Mouse (Mus musculus) layer of hippocampus, postnatal 25 days (tissue): ENCODE measurements around the gene Ehbp1. TPM values are rescaled to one million over a fixed set of nuclear protein-coding genes. Genes with fewer than 3 reads are reported as not detected.

Experiments
- DNase-seq, 2 experiments: peaks; one replicate each; pipeline ENCODE4 v3.0.0; 2022; ENCODE audit warnings: mixed read lengths in 2 of 2, low spot score in 1 of 2; ENCODE audit errors: extremely low spot score in 1 of 2
- total RNA-seq, 2 experiments: library from RNA; stranded (reverse); gene quantifications; 2 replicates each; pipeline ENCODE4 v1.2.3; 2021

Ehbp1 gene
- total RNA-seq, 2 experiments from 2014 or later, result 42.3 to 47.4 TPM

DNA sequence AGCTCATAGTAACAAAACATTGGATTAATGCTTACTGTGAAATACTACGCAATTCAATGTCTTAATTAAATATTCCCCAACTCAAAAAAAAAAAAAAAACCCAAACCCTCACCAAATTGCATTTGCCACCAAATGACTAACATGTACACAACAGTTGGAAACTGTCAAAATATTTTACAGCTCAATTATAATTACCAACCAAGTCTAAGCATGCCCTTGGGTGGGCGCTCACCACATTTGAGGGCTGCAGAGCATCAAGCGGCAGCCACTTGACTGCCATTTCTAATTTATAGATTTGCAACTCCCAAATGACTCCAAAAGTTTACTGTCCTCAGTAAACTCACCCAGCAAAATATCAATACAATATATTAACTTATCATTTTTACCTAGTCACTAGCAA, 229.9 kb downstream of the Ehbp1 start:
- no peak for DNase-seq

DNA sequence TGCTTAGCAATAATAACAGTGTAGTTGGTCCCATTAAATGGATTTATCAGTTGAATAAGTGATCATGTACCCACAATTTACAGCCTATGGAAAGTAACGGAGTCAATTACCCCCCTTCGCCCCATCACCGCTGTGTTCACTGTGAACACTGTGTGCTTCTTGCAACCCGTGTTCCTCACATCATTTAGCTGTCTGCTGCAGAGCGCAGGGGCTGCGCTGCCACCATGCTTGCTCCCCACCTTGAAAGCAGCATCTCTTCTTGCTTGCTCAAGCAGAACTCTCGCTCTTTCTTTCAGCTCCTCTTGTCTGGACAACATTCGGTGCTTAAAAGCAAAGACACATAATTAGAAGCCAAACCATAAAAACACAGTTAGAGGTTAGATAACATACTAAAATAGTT, 252.7 kb downstream of the Ehbp1 start:
- no peak for DNase-seq

DNA sequence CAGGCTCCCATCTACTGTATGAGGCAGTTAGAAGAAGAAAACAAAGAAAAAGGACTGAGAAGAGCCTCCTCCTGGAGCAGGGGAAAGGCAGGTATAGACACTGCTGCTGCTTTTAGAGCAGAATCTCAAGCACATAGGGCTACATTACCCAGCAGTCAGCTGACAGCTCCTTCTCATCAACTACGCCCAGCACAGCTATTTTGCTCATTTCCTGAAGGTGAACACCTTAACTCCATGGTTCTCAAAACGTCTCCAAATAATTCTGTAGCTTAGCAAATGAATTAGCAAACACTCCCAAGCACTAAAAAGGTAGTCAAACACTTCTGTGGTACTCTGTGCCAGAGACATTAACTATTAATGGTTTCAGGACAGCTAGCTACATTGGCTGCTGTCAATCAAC, 278.7 kb downstream of the Ehbp1 start:
- no peak for DNase-seq

DNA sequence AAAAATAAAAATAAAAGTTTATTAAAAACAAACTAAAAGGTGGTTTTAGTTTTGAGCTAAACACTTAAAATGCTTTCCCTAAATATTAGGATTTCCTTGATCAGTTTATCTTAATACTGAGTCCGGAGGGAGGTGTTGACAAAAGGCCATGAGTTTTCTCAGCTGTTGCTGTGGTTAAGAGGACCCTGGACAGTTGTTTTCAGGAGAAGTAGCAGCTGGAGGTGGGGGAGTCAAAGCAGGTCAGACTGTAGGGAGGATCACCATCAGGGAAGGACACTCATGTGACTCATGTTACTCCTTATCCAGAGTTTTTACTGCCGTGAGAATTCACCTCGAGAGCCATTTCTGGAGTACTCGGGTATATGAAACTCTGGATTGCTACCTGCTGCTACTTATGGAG, 280.4 kb downstream of the Ehbp1 start:
- DNase-seq, result no peak

DNA sequence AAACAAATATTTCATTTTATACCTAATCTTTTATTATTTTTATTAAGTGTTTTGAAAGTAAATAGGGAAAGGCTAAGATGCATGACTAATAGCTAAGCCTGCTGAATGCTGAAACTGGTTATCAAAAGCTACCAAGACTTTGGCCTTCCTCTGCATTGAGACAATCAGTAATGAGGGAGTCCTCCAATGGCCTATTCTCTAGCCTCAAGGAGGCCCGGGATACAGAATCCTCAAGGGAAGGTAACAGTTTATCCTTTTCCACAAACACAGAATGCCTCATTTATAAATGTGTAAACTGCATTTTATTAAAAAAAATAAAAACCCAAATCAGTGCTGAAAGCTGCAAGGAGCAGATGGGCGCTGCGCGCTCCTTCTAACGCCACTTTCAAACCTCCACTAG, 284.6 kb downstream of the Ehbp1 start:
- no peak for DNase-seq

DNA sequence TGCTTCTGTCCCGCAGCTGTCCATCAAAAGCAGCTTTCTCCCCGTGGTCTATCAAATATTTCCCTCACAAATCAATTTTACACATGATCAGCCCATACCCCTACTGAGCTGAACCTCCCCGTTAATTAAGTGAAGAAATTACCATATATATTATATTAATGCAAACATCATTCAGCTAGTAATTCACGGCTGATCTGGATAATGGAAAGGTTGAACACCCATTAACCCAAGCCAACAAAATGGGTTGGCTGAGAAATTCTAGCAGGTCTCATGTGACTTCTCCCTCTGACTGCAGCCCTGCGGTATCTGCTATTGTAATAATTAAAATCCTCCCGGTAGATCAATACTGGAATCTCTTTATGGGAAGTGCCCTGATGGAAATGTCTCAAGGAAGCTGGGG, 286.2 kb downstream of the Ehbp1 start:
- no peak for DNase-seq

DNA sequence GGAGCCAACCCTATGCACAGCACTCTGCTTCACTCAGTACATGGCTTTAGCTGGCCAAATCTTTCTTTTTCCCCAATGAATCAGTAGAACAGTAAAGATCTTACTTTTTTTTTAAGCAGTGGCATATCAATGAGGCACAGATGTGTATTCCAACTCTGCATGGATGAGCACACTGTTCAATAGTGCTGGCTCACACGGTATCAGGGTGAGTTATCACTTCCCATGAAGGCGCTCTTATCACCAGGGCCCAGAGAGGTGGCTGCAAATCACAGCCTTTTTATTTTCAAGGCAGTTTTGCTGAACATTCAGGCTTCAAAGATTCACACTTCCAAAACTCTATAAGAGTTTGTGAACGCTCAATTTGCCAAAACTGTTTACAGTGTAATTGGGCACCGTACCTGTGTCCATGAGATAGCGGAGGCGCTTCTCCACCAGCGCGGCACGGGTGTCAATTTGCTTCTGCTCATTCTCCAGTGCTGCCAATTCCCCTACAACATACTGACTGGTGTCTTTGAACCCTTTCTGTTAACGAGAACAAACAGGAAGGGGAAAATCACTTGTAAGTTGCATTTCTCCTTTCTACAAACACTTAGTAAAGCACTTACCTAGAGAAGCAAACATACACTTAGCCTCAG, 288.9 kb downstream of the Ehbp1 start:
- DNase-seq, result no peak

DNA sequence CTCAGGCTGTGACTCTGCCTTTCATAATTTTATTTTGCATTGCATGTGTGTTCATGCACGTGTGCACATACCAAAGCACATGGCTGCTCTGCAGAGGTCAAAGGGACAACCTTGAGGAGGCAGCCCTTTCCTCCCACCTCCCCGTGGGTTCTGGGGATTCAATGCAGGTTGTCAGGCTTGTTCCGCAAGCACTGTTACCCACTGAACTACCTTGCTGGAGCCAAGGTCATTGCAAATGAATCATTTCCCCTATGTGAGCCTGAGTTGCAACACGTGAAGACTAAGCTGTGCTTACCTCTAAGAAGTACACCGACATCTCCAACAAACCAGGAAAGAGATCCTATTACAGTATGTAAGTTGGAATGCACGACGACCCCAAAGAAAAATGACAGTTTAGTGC, 291.2 kb downstream of the Ehbp1 start:
- DNase-seq, result no peak

DNA sequence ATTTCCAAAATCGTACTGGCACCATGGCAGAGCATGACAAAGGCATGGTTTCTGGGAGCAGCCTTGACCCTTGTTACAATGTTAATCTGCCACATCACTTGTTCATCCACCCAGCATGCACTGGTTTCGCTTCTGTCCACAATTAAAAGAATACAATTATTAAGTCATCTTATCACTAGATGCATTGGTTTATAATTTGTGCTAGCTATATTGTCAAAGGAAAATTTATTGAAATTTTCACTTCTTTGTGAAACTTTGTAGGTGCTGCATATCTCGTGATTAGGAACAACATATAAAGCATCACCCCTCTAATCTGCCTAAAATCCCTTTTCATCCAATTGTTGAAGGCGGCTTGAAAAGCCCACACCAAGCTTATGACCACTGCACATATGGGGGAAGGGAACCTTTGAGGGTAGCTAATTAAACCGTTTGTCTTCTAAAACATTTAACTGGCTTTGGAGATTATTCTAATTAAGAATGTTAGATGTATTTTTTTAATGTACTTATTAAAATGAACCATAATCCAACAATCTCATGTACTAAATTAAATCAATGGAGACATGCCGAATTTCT, 302.2 kb downstream of the Ehbp1 start:
- no peak for DNase-seq

DNA sequence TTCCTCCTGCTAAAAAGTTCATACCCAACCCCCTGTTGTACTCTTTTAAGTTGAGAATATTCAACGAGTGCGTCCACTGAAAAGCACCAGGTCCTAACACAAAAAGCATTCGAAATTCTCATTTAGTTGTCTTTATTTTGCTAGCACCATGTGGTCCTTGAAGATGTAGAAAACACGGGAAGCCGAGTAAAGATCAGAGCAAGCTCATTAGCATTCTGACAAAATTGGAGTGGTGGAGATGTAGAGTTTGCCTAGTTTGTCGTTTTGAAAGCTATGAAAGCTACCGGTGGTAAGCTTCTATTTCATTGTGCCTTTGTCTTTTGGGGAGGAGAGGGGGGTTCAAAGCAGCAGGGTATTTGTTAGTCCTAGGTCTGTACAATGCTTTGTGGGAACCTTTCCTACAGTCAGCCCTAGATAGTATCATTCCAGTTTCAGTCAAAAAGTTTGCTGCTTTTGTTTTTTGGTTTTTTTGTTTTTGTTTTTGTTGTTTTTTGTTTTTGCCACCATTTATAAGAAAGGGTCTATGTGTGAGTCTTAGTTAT, 307.5 kb downstream of the Ehbp1 start:
- DNase-seq, result no peak

DNA sequence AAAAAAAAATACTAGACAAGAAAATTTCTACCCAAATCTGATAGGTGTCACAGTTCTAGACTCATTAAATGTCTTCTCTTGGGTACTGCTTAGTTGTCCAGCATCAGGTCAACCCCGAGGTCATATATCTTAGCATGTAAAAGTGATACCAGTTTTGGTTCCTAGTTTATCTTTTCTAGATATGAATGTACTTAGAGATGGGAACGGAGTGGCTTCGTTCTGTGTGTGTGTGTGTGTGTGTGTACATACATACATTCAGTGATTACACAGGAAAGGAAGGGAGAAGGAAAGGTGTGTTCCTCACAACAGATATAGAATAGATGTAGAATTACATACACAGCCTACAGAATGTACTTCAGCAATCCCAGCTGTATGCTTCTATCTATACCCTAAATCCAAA, 308.5 kb downstream of the Ehbp1 start:
- no peak for DNase-seq

DNA sequence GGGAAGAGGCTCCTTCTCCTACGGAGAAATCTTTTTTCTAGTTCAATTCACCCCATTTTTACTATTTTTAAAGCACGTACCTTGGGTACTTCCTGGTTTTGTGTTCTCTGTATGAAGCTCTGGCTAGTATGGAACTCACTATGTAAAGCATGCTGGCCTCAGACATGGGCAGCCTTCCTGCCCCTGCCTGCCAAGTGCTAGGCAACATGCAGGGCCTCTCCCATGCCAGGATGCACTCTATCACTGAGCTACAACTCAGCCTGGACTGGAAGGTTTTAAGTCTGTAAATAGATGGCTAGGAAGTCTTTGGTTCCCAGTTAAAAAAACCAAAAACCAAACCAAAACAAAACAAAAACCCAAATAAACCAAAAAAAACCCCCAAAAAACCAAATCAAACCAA, 321.5 kb downstream of the Ehbp1 start:
- no peak for DNase-seq

DNA sequence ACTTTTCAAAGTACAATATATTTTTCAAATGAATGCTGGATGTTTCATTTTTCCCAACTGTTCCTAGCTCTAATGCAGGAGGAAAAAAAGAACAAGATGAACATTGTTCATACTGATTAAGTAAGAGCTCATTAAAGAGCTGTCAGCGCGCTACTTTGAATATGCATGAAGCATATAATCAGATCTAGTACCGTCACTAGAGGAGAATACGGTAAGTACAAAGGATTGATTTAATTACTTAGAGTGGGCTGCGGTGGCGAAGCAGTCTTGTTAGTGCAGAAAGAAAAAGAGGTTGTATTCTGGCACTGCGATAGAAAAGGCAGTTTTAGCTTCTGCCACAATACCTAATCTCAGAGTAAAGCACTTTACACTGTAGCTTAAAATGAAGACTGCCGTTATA, 324.6 kb downstream of the Ehbp1 start:
- no peak for DNase-seq

DNA sequence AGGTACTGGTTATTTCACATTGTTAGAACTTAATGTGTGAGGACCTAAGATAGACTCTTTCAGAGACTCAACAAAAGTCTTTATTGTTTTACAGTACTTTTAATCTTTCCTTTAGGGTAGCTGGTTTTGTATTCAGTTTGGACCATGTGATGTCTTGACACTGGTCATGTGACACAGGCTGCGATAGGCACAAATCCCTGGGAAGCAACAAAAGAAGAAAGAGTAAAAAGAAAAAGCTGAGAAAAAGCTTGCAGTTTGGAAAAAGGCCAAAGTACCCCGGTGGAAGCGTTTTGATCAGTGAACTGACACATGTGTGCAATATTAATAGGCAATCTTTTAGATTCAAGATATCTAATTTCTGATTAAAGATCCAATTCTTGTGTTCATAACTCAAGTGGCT, 325.8 kb downstream of the Ehbp1 start:
- DNase-seq, result no peak

DNA sequence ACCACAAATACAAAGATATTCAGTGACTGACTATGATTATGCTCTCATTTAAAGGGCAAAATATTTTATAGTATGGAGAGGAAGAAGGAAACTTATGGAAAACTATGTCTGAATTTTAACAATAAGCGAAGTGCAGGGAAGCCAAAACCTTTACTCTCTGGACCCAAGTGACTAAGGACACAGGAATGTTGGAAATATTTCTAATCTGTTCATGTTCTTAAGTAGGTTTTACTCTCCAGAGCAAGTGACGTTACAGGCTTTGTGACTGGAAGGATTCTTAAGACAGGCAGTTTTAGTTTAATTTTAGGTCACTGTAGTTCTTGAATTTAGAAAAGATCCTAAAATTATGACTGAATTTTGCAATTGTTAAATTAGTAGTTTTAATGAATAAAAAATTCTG, 333.3 kb downstream of the Ehbp1 start:
- DNase-seq, result no peak

DNA sequence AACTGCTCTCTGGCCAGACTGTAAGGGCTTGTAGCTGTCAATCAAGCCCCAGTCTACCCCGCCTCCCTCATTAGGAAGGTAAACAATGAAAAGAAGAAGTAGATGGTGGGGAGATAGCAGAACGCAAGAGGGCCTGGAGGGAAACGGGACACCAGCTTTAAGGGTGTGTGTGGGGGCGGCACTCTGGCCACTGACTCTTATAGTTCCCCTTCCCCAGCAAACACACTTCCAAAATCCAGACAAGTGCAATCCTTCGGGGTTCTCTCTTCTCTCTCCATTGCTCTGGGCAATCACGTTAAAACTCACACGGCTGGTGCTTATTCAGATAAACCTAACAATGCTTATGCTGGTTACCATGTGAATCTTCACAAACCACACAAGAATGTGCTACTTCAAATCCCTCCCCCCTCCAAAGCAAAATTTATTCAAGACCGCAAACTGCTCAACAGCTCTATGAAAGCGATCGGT, 333.9 kb downstream of the Ehbp1 start:
- no peak for DNase-seq

DNA sequence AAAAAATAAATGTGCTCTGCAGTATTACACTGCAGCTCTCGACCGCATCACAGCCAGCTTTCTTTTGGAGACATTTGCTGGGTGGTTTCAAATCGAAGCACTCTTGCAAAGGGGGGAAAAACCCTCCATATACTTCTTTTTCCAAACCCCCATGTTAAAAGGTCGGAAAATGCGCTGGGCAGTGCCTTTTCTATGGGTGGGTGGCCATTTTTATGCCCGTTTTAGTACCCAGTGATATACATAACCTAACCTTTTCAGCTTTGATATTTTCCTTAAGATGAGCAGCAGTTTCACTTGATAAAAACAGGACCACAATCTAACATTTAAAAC, 334.3 kb downstream of the Ehbp1 start:
- no peak for DNase-seq

DNA sequence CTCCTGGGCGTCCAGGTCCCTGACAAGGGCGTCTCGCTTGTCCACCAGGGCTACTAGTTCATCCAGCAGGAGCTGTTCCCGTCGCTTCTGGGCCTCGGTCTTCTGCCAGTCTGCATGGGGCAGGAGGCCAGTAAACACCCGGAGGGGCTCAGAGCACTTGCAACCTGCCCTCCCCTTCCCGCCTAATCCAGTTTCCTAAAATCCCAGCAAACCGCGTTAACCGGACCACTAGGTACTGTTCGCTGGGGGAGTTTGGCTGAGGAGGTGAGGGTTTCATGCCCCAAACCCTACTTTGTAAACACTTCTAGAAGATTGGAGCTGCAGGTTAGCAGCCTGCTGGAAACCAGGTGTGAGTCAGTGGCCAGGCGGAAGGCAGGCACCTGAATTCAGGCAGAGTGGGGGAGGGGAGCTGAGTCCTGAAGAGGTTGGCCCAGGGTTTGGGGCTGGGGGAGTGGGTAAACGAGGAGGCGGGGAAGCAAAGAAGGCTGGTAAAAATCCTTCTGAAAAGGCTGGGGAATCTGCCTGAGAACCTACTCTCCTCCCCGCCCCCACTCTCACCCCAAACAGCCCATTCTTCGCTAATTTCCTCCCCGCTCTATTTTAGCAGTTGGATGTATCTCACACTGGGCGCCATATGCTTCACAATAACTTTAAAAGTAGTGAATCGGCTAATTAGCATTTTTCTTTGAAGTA, 334.9 kb downstream of the Ehbp1 start:
- DNase-seq, result no peak

DNA sequence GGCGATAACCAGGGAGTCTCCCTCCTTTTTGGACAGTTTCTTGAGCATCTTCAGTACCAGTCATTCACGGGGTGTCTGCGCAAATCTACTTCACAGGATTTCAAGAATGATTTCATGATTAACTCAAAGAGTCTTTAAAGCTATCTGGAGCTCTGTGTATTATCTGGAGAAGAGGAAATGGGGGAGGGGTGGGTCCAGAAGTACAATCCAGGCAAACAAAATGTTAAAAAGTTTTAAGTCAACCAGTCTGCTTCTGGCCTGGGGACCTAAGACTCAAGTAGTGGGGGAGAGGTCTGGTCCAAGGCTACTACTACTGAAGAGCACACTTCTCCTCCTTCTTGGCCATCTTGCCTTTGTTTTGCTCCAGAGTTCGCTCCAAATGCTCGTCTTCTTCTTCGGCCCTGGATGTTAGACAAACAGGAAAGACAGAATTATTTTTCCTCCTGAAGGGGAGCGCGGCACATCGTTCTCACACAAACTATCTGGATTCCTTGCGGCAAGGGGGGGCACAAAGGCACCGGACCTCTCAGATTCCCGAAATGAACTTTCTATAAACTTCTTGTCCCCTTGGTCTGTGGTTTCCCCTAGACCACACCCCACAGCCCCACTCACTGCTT, 335.5 kb downstream of the Ehbp1 start:
- no peak for DNase-seq

DNA sequence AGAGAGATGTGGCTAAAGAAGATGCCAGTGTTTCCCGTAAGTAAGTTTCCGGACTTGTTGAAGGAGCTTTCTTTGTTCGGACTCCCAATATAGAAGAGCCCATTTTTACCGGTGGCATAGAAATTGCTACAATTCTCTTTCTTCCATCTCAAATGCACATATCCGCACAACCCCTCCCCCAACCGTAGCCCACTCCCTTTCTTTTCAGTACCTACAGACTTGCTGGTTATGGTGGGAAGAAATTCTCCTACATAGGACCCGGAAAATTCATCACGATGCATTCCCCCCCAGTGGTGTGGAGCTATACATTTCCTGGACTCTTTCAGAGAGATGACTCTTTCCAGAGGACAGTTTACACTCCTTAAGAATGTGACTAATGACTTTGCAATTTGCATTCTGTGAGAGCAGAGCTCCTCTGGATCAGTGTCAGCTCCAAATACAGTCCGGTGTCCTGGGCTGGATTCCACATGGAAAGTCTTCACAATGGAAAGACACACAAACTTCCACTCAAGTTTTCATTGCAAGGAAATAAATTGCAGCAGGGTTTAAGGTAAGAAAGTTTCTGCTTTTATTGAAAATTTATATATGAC, 336.7 kb downstream of the Ehbp1 start:
- DNase-seq, result no peak

DNA sequence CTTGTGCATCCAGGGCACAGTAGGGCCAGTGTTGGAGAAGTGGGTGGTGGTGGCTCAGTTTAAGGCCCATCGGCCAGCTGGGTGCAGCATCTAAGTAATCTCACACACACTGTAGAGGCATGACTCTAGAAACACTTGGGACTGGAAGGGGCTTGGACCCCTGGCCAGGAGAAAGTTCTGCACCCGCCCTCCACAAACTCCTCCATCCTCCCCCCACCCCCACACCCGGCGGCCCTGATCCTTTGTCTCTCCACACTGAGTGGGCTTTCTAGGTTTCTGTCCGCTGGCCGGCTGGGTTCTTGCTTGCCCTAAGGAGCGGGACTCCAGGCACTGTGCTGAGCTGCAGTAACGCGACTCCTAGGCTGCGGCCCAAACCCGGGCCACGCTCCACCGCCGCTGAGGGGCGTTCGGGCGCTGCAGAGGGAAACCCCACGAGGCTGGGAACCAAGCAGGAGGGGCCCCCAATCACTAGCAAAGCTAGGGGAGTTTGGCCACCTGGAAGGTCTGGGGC, 337.7 kb downstream of the Ehbp1 start:
- DNase-seq, result no peak
